Mouse (Mus musculus) limb, embryonic 14.5 days (tissue): ENCODE measurements around the gene Grik4. TPM values are rescaled to one million over a fixed set of nuclear protein-coding genes. Genes with fewer than 3 reads are reported as not detected.

Source experiments
- ATAC-seq: fragments of 200-750 bp; cut with Nextera tagmentation; 2 replicates; pipeline ENCODE4 v1.8.0; 2017; ENCODE audit warnings: low read depth, moderate number of reproducible peaks, moderate TSS enrichment; ENCODE audit not compliant: low FRiP score
- DNase-seq: peaks from one replicate; pipeline ENCODE4 v3.0.0-alpha.2; 2015; ENCODE audit warnings: low spot score
- H3K27ac ChIP-seq: fragments of 300-500 bp; sonication (generic); replicated peaks from 2 replicates; pipeline ENCODE4 v1.5.1; 2014; ENCODE audit warnings: low read depth, mild to moderate bottlenecking, low read length, moderate library complexity, mixed read lengths
- H3K27me3 ChIP-seq: fragments of 300-500 bp; sonication (generic); 2 replicates; pipeline ENCODE4 v1.6.1; 2014; ENCODE audit warnings: low read length, mixed read lengths; ENCODE audit not compliant: control insufficient read depth, insufficient read depth
- H3K36me3 ChIP-seq: fragments of 300-500 bp; sonication (generic); 2 replicates; pipeline ENCODE4 v1.6.1; 2014; ENCODE audit warnings: mild to moderate bottlenecking, low read length, moderate library complexity, mixed read lengths; ENCODE audit not compliant: control insufficient read depth, insufficient read depth
- H3K4me1 ChIP-seq: fragments of 300-500 bp; sonication (generic); 2 replicates; pipeline ENCODE4 v1.6.1; 2014; ENCODE audit warnings: antibody characterized with exemption, low read length, mixed read lengths; ENCODE audit not compliant: control insufficient read depth, insufficient read depth
- H3K4me2 ChIP-seq: fragments of 300-500 bp; sonication (generic); replicated peaks from 2 replicates; pipeline ENCODE4 v1.6.1; 2014; ENCODE audit warnings: low read depth, mild to moderate bottlenecking, low read length, moderate library complexity; ENCODE audit not compliant: severe bottlenecking
- H3K4me3 ChIP-seq: fragments of 300-500 bp; sonication (generic); replicated peaks from 2 replicates; pipeline ENCODE4 v1.5.1; 2014; ENCODE audit warnings: low read length
- H3K9ac ChIP-seq: fragments of 300-500 bp; sonication (generic); 2 replicates; pipeline ENCODE4 v1.6.1; 2014; ENCODE audit warnings: mild to moderate bottlenecking, low read depth, low read length, moderate library complexity; ENCODE audit not compliant: severe bottlenecking
- H3K9me3 ChIP-seq: fragments of 300-500 bp; sonication (generic); 2 replicates; pipeline ENCODE4 v1.6.1; 2016; ENCODE audit warnings: low read length; ENCODE audit not compliant: control insufficient read depth
- POLR2A ChIP-seq: fragments of 200-500 bp; IDR thresholded peaks from 2 replicates; pipeline ENCODE4 v1.8.0; 2012; ENCODE audit warnings: inconsistent platforms, mild to moderate bottlenecking, moderate library complexity, borderline replicate concordance; ENCODE audit not compliant: insufficient read depth, insufficient read length; ENCODE audit errors: extremely low read depth
- WGBS: fragments of 180-500 bp; shearing (Covaris S2); extraction: QIAGEN DNeasy Blood & Tissue Kit; methylation state at CpG from one replicate; pipeline ENCODE4 v1.1.7; 2014; 5-methylcytosine and 5-hydroxymethylcytosine counted together
- polyA plus RNA-seq, 2 experiments: library from polyadenylated mRNA; depleted of rRNA in 1 of 2; stranded (reverse) in 1 of 2; unstranded in 1 of 2; fragments of >200 nt; fragmentation: Nextera tagmentation in 1 of 2; extraction: Ambion mirVana in 1 of 2; gene quantifications; 2 replicates each; pipeline versions ENCODE4 v1.2.1 to v1.2.3; 2012 to 2014

Gene Grik4
- polyA plus RNA-seq, 2 experiments: 0.85 to 2.4 TPM

DNA sequence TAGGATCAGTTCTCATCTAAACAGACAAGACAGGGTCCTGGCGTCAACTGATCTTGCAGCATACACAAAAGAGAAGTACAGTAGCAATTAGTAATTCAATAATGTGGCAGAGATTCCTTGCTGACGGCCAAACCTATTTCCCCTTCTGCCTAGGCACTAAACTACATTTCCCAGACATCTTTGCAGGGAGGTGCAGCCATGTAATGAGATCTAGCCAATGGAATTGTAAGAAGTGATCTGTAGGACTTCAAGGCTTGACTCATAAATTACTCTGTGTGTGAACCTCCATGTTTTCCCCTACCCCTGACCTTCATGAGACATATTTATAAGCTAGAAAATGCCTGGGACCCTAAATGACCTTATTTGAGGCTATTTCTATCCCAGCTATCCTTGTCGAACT, 296.7 kb downstream of the Grik4 start:
- H3K27me3 ChIP-seq: no peaks in the 10 kb centered on the region
- H3K9me3 ChIP-seq: no peaks in the 10 kb centered on the region
- 66% methylated on average over 3 of the region's 3 CpGs for WGBS
- H3K4me3 ChIP-seq: no peak overlapping the region
- no peaks in the 10 kb centered on the region for H3K36me3 ChIP-seq
- H3K27ac ChIP-seq: no peak overlapping the region
- ATAC-seq (no peak), DNase-seq (no peak)
- peaks cover 9% of the 10 kb centered on the region; the same call in 1 of the 2 replicates for H3K4me1 ChIP-seq
- no peak overlapping the region for H3K4me2 ChIP-seq
- no peak for TF ChIP-seq POLR2A
- H3K9ac ChIP-seq: no peak overlapping the region

DNA sequence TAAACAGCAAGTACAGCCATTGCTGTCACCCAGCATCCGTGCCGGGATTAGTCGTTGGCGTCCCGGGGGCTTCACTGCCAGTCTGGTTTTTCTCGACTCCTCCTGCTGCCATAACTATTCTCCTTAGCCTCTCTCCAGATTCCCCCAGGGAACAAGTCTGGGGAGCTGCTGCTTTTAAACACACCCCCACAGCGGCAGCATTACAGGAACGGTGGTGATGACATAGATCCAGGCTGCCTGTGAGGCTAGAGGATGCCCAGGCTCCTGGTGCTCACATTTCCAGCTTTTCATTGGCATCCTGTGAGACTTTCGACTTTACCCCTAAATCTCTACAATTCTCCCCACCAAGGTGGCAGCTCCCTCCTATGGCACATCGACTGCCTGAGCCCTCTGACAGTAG, 297.5 kb downstream of the Grik4 start:
- H3K4me3 ChIP-seq: no peak overlapping the region
- 24% methylated on average over 10 of the region's 10 CpGs for WGBS
- no peak for DNase-seq
- no peak overlapping the region for H3K9ac ChIP-seq
- H3K27me3 ChIP-seq: no peaks in the 10 kb centered on the region
- no peak for TF ChIP-seq POLR2A
- peaks cover 9% of the 10 kb centered on the region; the same call in 1 of the 2 replicates for H3K4me1 ChIP-seq
- no peaks in the 10 kb centered on the region for H3K36me3 ChIP-seq
- H3K4me2 ChIP-seq: no peak overlapping the region
- H3K27ac ChIP-seq: no peak overlapping the region
- ATAC-seq: no peak
- H3K9me3 ChIP-seq: no peaks in the 10 kb centered on the region

DNA sequence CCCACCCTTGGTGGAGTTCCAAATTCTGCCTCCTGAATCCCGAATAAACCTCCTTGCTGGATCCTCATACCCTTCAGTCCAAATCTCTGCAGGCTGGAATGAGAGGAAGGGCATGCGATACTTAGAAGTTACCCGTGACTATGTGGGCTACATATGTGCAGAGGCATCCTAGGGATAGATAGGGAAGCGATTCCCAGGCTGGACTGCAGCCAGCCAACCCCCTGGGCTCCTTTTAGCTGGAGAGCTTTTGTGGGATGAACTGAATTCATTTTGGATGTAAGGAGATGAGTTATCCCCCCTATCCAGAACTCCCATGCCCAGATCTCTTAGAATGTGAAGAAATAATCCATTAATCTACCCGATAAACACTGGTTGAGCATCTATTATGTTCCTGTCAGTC, 299.1 kb downstream of the Grik4 start:
- Histone ChIP-seq H3K9ac (no peak overlapping the region), H3K4me3 (no peak overlapping the region), H3K4me1 (peaks cover 9% of the 10 kb centered on the region; the same call in 1 of the 2 replicates), H3K4me2 (no peak overlapping the region), H3K27ac (no peak overlapping the region), H3K36me3 (no peaks in the 10 kb centered on the region), H3K27me3 (no peaks in the 10 kb centered on the region), H3K9me3 (no peaks in the 10 kb centered on the region)
- no peak for TF ChIP-seq POLR2A
- 85% methylated on average over 5 of the region's 5 CpGs for WGBS
- DNase-seq (no peak), ATAC-seq (no peak)

DNA sequence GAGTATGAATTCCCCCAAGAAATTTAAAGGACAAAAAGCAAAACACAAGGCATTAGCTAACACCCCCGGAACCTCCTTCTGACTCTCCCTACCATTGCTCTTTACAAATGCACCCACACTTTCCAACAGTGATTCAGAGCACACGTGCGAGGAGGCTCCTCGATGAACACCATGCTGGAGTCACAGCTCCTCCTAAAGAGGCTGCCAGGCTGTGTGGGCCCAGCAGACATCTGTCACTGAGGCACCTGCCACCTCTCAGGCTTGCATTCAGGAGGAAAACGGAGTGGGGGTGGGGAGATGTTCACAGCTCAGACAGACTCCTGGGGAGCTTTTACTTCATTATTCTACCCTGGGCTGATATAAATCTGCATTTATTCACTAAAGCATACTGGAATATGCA, 301.5 kb downstream of the Grik4 start:
- WGBS: 39% methylated on average over 5 of the region's 5 CpGs
- no peak for DNase-seq
- H3K4me1 ChIP-seq: peaks cover 9% of the 10 kb centered on the region; the same call in 1 of the 2 replicates
- TF ChIP-seq POLR2A: no peak
- H3K9me3 ChIP-seq: no peaks in the 10 kb centered on the region
- H3K4me2 ChIP-seq: no peak overlapping the region
- H3K27ac ChIP-seq: no peak overlapping the region
- H3K27me3 ChIP-seq: no peaks in the 10 kb centered on the region
- H3K9ac ChIP-seq: no peak overlapping the region
- H3K36me3 ChIP-seq: no peaks in the 10 kb centered on the region
- no peak for ATAC-seq
- no peak overlapping the region for H3K4me3 ChIP-seq

DNA sequence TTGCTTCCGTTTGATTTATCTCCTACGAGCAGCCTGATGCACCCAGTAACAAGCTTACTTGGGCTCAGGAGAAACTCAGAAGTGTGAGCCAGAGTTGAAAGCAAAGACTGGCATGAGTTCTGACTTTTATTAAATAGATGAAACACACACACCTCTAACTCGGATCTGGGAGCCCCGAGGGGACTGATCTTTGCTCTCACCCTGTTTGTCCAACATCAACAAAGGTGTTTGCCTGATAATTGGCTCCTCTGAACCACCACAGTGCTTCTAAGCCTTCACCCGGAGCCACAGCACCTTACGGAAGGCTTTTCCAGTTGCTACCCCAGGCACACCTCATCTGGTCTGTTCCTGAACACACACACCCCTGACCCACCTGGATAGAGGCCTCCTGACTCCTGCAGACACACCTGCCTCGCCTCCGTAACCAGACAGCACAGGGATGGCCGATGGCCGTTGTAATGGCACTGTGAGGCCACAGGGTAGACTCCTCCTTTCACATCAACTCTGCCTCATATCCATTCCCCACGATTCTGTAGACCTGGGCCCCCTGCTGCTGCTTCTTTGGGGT, 302.7 kb downstream of the Grik4 start:
- no peaks in the 10 kb centered on the region for H3K27me3 ChIP-seq
- DNase-seq (no peak), ATAC-seq (no peak)
- no peaks in the 10 kb centered on the region for H3K9me3 ChIP-seq
- peaks cover 4% of the 10 kb centered on the region; the same call in 1 of the 2 replicates for H3K4me1 ChIP-seq
- 63% methylated on average over 11 of the region's 11 CpGs for WGBS
- H3K4me3 ChIP-seq: no peak overlapping the region
- no peak for TF ChIP-seq POLR2A
- no peak overlapping the region for H3K9ac ChIP-seq
- no peak overlapping the region for H3K27ac ChIP-seq
- H3K4me2 ChIP-seq: no peak overlapping the region
- H3K36me3 ChIP-seq: no peaks in the 10 kb centered on the region
